Mouse (Mus musculus) CH12.LX (cell line): ENCODE measurements around the gene Dcakd. TPM values are rescaled to one million over a fixed set of nuclear protein-coding genes. Genes with fewer than 3 reads are reported as not detected.
A peak's percentile ranks its signal among the peaks of the same experiment; 100 is the strongest.

Experiments used
- DNase-seq: peaks from one replicate; pipeline ENCODE4 v3.0.0-alpha.2; 2013; ENCODE audit errors: extremely low read depth
- H3K27ac ChIP-seq: 2 replicates; pipeline ENCODE4 v1.5.1; 2012; ENCODE audit warnings: low read depth, mild to moderate bottlenecking, control low read depth, moderate library complexity; ENCODE audit not compliant: insufficient read depth
- H3K27me3 ChIP-seq: replicated peaks from 2 replicates; pipeline ENCODE3; 2012; ENCODE audit warnings: inconsistent platforms
- H3K36me3 ChIP-seq, 2 experiments: replicated peaks in 1 of 2; 2 replicates each; pipeline versions ENCODE3 to v1.6.1; 2012; ENCODE audit warnings: inconsistent platforms in 1 of 2, low read length in 1 of 2, mild to moderate bottlenecking in 1 of 2, mixed read lengths in 1 of 2, moderate library complexity in 1 of 2; ENCODE audit not compliant: control insufficient read depth in 1 of 2, insufficient read depth in 1 of 2
- H3K4me1 ChIP-seq, 2 experiments: 2 replicates each; pipeline ENCODE4 v1.6.1; 2012; ENCODE audit warnings: inconsistent platforms in 1 of 2, moderate library complexity in 1 of 2; ENCODE audit not compliant: insufficient read depth in 2 of 2, control insufficient read depth in 1 of 2
- H3K4me2 ChIP-seq: 2 replicates; pipeline ENCODE4 v1.6.1; 2012; ENCODE audit warnings: low read depth, mild to moderate bottlenecking, control low read depth; ENCODE audit not compliant: poor library complexity, insufficient read depth, severe bottlenecking
- H3K4me3 ChIP-seq, 3 experiments: fragments of 150-350 bp in 1 of 3; sonication (generic) in 1 of 3; replicated peaks in 1 of 3; 2 replicates each; pipeline versions ENCODE3 to v1.5.1; 2011 to 2012; ENCODE audit warnings: low read depth in 2 of 3, low read length in 2 of 3, mild to moderate bottlenecking in 2 of 3, moderate library complexity in 2 of 3, control low read depth in 1 of 3, improper control_type of control experiment in 1 of 3, inconsistent platforms in 1 of 3, mixed read lengths in 1 of 3; ENCODE audit not compliant: poor library complexity in 1 of 3
- H3K79me2 ChIP-seq: replicated peaks from 2 replicates; pipeline ENCODE4 v1.6.1; 2012; ENCODE audit warnings: mild to moderate bottlenecking, moderate library complexity; ENCODE audit not compliant: control insufficient read depth, poor library complexity, insufficient read depth, severe bottlenecking; ENCODE audit errors: extremely low read depth
- H3K9ac ChIP-seq: 2 replicates; pipeline ENCODE4 v1.6.1; 2012; ENCODE audit warnings: low read depth, mild to moderate bottlenecking, control low read depth, moderate library complexity; ENCODE audit not compliant: insufficient read depth
- H3K9me3 ChIP-seq: replicated peaks from 2 replicates; pipeline ENCODE3; 2012; ENCODE audit warnings: low read length, inconsistent platforms, mixed read lengths
- BHLHE40 ChIP-seq: IDR thresholded peaks from 2 replicates; pipeline ENCODE4 v1.6.1; 2011; ENCODE audit warnings: mild to moderate bottlenecking, low read depth, low read length, improper control_type of control experiment
- CHD1 ChIP-seq: IDR thresholded peaks from 2 replicates; pipeline ENCODE4 v1.6.1; 2012; ENCODE audit warnings: low read depth, low read length, improper control_type of control experiment, inconsistent platforms
- GABPA ChIP-seq: IDR thresholded peaks from 2 replicates; pipeline ENCODE4 v1.6.1; 2012; ENCODE audit warnings: low read depth, low read length, improper control_type of control experiment, inconsistent platforms; ENCODE audit not compliant: insufficient replicate concordance
- HCFC1 ChIP-seq: IDR thresholded peaks from 2 replicates; pipeline ENCODE4 v1.6.1; 2012; ENCODE audit warnings: low read depth, mild to moderate bottlenecking, inconsistent platforms, low read length, improper control_type of control experiment
- IRF4 ChIP-seq: IDR thresholded peaks from 2 replicates; pipeline ENCODE4 v1.6.1; 2014; ENCODE audit warnings: low read depth, mild to moderate bottlenecking, inconsistent platforms, low read length, improper control_type of control experiment
- JUND ChIP-seq: conservative IDR thresholded peaks from 2 replicates; pipeline ENCODE4 v1.6.1; 2011; ENCODE audit warnings: low read depth, low read length, improper control_type of control experiment
- KAT2A ChIP-seq: IDR thresholded peaks from 2 replicates; pipeline ENCODE4 v1.6.1; 2012; ENCODE audit warnings: low read length, improper control_type of control experiment, inconsistent platforms; ENCODE audit not compliant: insufficient replicate concordance
- MAFK ChIP-seq: IDR thresholded peaks from 2 replicates; pipeline ENCODE4 v1.6.1; 2011; ENCODE audit warnings: low read length, improper control_type of control experiment; ENCODE audit not compliant: insufficient replicate concordance
- MAX ChIP-seq: IDR thresholded peaks from 2 replicates; pipeline ENCODE4 v1.6.1; 2011; ENCODE audit warnings: low read length, improper control_type of control experiment
- MYC ChIP-seq: IDR thresholded peaks from 2 replicates; pipeline ENCODE4 v1.6.1; 2011; ENCODE audit warnings: low read depth, mild to moderate bottlenecking, improper control_type of control experiment, low read length
- NRF1 ChIP-seq: IDR thresholded peaks from 2 replicates; pipeline ENCODE4 v1.6.1; 2014; ENCODE audit warnings: low read depth, mild to moderate bottlenecking, inconsistent platforms, low read length, improper control_type of control experiment, moderate library complexity
- POLR2A ChIP-seq: IDR thresholded peaks from 2 replicates; pipeline ENCODE4 v1.6.1; 2011; ENCODE audit warnings: low read depth, mild to moderate bottlenecking, improper control_type of control experiment, low read length
- RAD21 ChIP-seq: IDR thresholded peaks from 2 replicates; pipeline ENCODE4 v1.6.1; 2011; ENCODE audit warnings: low read depth, mild to moderate bottlenecking, low read length, improper control_type of control experiment, moderate library complexity
- SIN3A ChIP-seq: IDR thresholded peaks from 2 replicates; pipeline ENCODE4 v1.6.1; 2012; ENCODE audit warnings: low read length, improper control_type of control experiment, inconsistent platforms
- TBP ChIP-seq: conservative IDR thresholded peaks from 2 replicates; pipeline ENCODE4 v1.6.1; 2011; ENCODE audit warnings: low read depth, low read length, improper control_type of control experiment
- UBTF ChIP-seq: IDR thresholded peaks from 2 replicates; pipeline ENCODE4 v1.6.1; 2012; ENCODE audit warnings: low read depth, mild to moderate bottlenecking, inconsistent platforms, low read length, improper control_type of control experiment, moderate library complexity
- ZC3H11A ChIP-seq: IDR thresholded peaks from 2 replicates; pipeline ENCODE4 v1.6.1; 2012; ENCODE audit warnings: low read depth, mild to moderate bottlenecking, inconsistent platforms, low read length, improper control_type of control experiment
- ZKSCAN1 ChIP-seq: IDR thresholded peaks from 2 replicates; pipeline ENCODE4 v1.6.1; 2012; ENCODE audit warnings: low read depth, inconsistent platforms, low read length, improper control_type of control experiment, borderline replicate concordance
- ZMIZ1 ChIP-seq: IDR thresholded peaks from 2 replicates; pipeline ENCODE4 v1.6.1; 2012; ENCODE audit warnings: low read depth, mild to moderate bottlenecking, inconsistent platforms, low read length, improper control_type of control experiment
- dilution Hi-C: fragments of 300-500 bp; cut with MboI; formaldehyde crosslinking; loops from 2 replicates; pipeline ENCODE4 v1.14.3; 2020; ENCODE audit warnings: low sequenced_read_pairs; ENCODE audit not compliant: extremely low pct_unique_long_range_greater_than_20kb, extremely low pct_ligation_motif_present
- in situ Hi-C: fragments of 300-500 bp; cut with MboI; formaldehyde crosslinking; loops from 3 replicates; pipeline ENCODE4 v1.14.3; 2019; ENCODE audit warnings: low sequenced_read_pairs, low pct_ligation_motif_present, low pct_unique_long_range_greater_than_20kb, mixed read lengths
- polyA plus RNA-seq: library from polyadenylated mRNA; unstranded; fragments of >175 nt; gene quantifications from 2 replicates; pipeline ENCODE4 v1.2.1, GENCODE M21; 2012; ENCODE audit warnings: low read depth; ENCODE audit not compliant: insufficient read length
- total RNA-seq, 2 experiments: library from RNA; depleted of rRNA; stranded (reverse); fragments of 300-350 nt in 1 of 2; fragments of >200 nt in 1 of 2; gene quantifications; 2 replicates each; pipeline ENCODE4 v1.2.3; 2012 to 2014

Dcakd gene
- total and polyA plus RNA-seq, 3 experiments = 8.8 to 89.0 (median 24.0) TPM

GRCm38 (mm10) chr11:102952922-102953321 is 75.2 kb downstream of the Dcakd start:
- H3K27me3 ChIP-seq = peaks cover 94% of the 10 kb centered on the region
- dilution Hi-C loops = no loop called here
- in situ Hi-C loops = no loop called here
- no peaks in the 10 kb centered on the region for H3K9me3 ChIP-seq
- H3K4me3 ChIP-seq = no peak overlapping the region
- peaks cover 2 to 7% of the 10 kb centered on the region in 2 experiments; a peak in 2 of 4 replicates for H3K4me1 ChIP-seq
- H3K79me2 ChIP-seq = no peaks in the 10 kb centered on the region
- no peak overlapping the region for H3K27ac ChIP-seq
- no peak overlapping the region for H3K9ac ChIP-seq
- TF ChIP-seq ZKSCAN1 (no peak), HCFC1 (no peak), MAX (no peak), GABPA (no peak), MYC (no peak), SIN3A (no peak), JUND (no peak)
- no peaks in the 10 kb centered on the region for H3K36me3 ChIP-seq
- DNase-seq = no peak
- no peak overlapping the region for H3K4me2 ChIP-seq

- in situ Hi-C loops = no loop called here
- Histone ChIP-seq H3K27ac (no peak overlapping the region), H3K36me3 (no peaks in the 10 kb centered on the region), H3K4me3 (peak overlapping the region; percentile 38 to 73 (median 52)), H3K79me2 (no peaks in the 10 kb centered on the region), H3K9ac (peak overlapping the region; percentile 56), H3K27me3 (peaks cover 81% of the 10 kb centered on the region), H3K4me2 (peak overlapping the region; percentile 83), H3K4me1 (peaks cover 2 to 8% of the 10 kb centered on the region in 2 experiments; a peak in 2 of 4 replicates), H3K9me3 (peaks cover 20% of the 10 kb centered on the region)
- TF ChIP-seq IRF4 (no peak), KAT2A (no peak), MAFK (no peak), POLR2A (peak; percentile 55), RAD21 (no peak), ZC3H11A (no peak), UBTF (peak; percentile 70; the same call in 1 of the 2 replicates), NRF1 (no peak), CHD1 (no peak), ZKSCAN1 (no peak), ZMIZ1 (no peak), JUND (no peak), TBP (no peak), BHLHE40 (no peak)
- DNase-seq = peak; percentile 49
- dilution Hi-C loops = no loop called here
Observed at GRCm38 (mm10) chr11:102948043-102948961, 79.8 kb downstream of the Dcakd start.
